Mouse (Mus musculus) liver, postnatal 0 days (tissue): Measurements from ENCODE around the gene Rexo2.

Source experiments
- CTCF ChIP-seq: sonication (generic); IDR thresholded peaks from 2 replicates; pipeline ENCODE4 v1.5.1; 2016; ENCODE audit warnings: antibody characterized with exemption, low read depth
- EP300 ChIP-seq: IDR thresholded peaks from 2 replicates; pipeline ENCODE4 v1.6.1; 2016; ENCODE audit warnings: antibody characterized with exemption, low read depth, mild to moderate bottlenecking

GRCm38 (mm10) chr9:48421029-48421428 is 59.4 kb downstream of the Rexo2 start:
- TF ChIP-seq CTCF, result no peak
- TF ChIP-seq EP300, result no peak
